Mouse (Mus musculus): Measurements from ENCODE around the gene Bag2. TPM values are rescaled to one million over a fixed set of nuclear protein-coding genes. Genes with fewer than 3 reads are reported as not detected.

Bag2 gene
- polyA plus RNA-seq, 2 experiments = 30.2 to 45.4 TPM

GRCm38 (mm10) chr1:33742903-33743302 lies 14.7 kb downstream of the Bag2 start:
- H3K9ac ChIP-seq (replicated peaks) = no peak overlapping the region
- ATAC-seq (ENCODE audit: insufficient read depth) (0 out of 2 replicates have a peak, but pooled peaks have one; percentile 43), DNase-seq (ENCODE audit: low read depth in 3 of 3, low spot score in 3 of 3) (no peak)

GRCm38 (mm10) chr1:33739302-33739701 lies 18.3 kb downstream of the Bag2 start:
- no peak for TF ChIP-seq EP300 (IDR thresholded peaks at IDR 0.05; ENCODE audit: low read depth)
- peak; percentile 97 for TF ChIP-seq CTCF (IDR thresholded peaks at IDR 0.05; ENCODE audit: low read depth)
- H3K36me3 ChIP-seq (replicated peaks; ENCODE audit: control insufficient read depth, insufficient read depth, low read depth) = peaks cover 2% of the 10 kb centered on the region

More at GRCm38 (mm10) chr1:33742903-33743302, 14.7 kb downstream of the Bag2 start:
- no peak overlapping the region for H3K27ac ChIP-seq
- H3K4me2 ChIP-seq (ENCODE audit: low read depth) = no peak overlapping the region
- no peak overlapping the region for H3K4me3 ChIP-seq (ENCODE audit: insufficient read depth in 1 of 2, low read depth in 2 of 2, low read length in 2 of 2)
- H3K9me3 ChIP-seq (ENCODE audit: control insufficient read depth, low read length) = no peaks in the 10 kb centered on the region
- WGBS (ENCODE audit: insufficient replicate concordance) = 17% methylated on average over 8 of the region's 8 CpGs
- H3K36me3 ChIP-seq (replicated peaks; ENCODE audit: control insufficient read depth, insufficient read depth, low read depth) = peaks cover 15% of the 10 kb centered on the region
- TF ChIP-seq EP300 (IDR thresholded peaks at IDR 0.05; ENCODE audit: low read depth) (no peak), CTCF (IDR thresholded peaks at IDR 0.05; ENCODE audit: low read depth) (peak; percentile 97)
- no peaks in the 10 kb centered on the region for H3K4me1 ChIP-seq (replicated peaks; ENCODE audit: control insufficient read depth in 2 of 2, insufficient read depth in 2 of 2, low read length in 1 of 2)
- no peaks in the 10 kb centered on the region for H3K27me3 ChIP-seq (ENCODE audit: control insufficient read depth, insufficient read depth, low read length)

GRCm38 (mm10) chr1:33738681-33739278 lies 18.8 kb downstream of the Bag2 start:
- 73% methylated on average over 11 of the region's 11 CpGs for WGBS (ENCODE audit: insufficient replicate concordance)
- no peak overlapping the region for H3K4me3 ChIP-seq (ENCODE audit: insufficient read depth in 1 of 2, low read depth in 2 of 2, low read length in 2 of 2)
- no peaks in the 10 kb centered on the region for H3K4me1 ChIP-seq (replicated peaks; ENCODE audit: control insufficient read depth in 2 of 2, insufficient read depth in 2 of 2, low read length in 1 of 2)
- H3K4me2 ChIP-seq (ENCODE audit: low read depth) = no peak overlapping the region
- no peak overlapping the region for H3K27ac ChIP-seq
- no peaks in the 10 kb centered on the region for H3K9me3 ChIP-seq (ENCODE audit: control insufficient read depth, low read length)
- no peaks in the 10 kb centered on the region for H3K27me3 ChIP-seq (ENCODE audit: control insufficient read depth, insufficient read depth, low read length)
- no peak overlapping the region for H3K9ac ChIP-seq (replicated peaks)
- TF ChIP-seq CTCF (IDR thresholded peaks at IDR 0.05; ENCODE audit: low read depth) = no peak
- no peak for TF ChIP-seq EP300 (IDR thresholded peaks at IDR 0.05; ENCODE audit: low read depth)
- 0 out of 2 replicates have a peak, but pooled peaks have one; percentile 11 for ATAC-seq (ENCODE audit: insufficient read depth)
- no peak for DNase-seq (ENCODE audit: low read depth in 3 of 3, low spot score in 3 of 3)
- H3K36me3 ChIP-seq (replicated peaks; ENCODE audit: control insufficient read depth, insufficient read depth, low read depth) = peaks cover 2% of the 10 kb centered on the region

More at GRCm38 (mm10) chr1:33739302-33739701, 18.3 kb downstream of the Bag2 start:
- no peak overlapping the region for H3K27ac ChIP-seq
- ATAC-seq (ENCODE audit: insufficient read depth) (peak; percentile 47; the same call in 1 of the 2 replicates), DNase-seq (ENCODE audit: low read depth in 3 of 3, low spot score in 3 of 3) (peak in 2 of 3 experiments; percentile 59 to 62)
- H3K9ac ChIP-seq (replicated peaks) = no peak overlapping the region
- WGBS (ENCODE audit: insufficient replicate concordance) = 36% methylated on average over 12 of the region's 12 CpGs
- no peak overlapping the region for H3K4me2 ChIP-seq (ENCODE audit: low read depth)
- no peaks in the 10 kb centered on the region for H3K9me3 ChIP-seq (ENCODE audit: control insufficient read depth, low read length)
- no peak overlapping the region for H3K4me3 ChIP-seq (ENCODE audit: insufficient read depth in 1 of 2, low read depth in 2 of 2, low read length in 2 of 2)
- no peaks in the 10 kb centered on the region for H3K27me3 ChIP-seq (ENCODE audit: control insufficient read depth, insufficient read depth, low read length)
- no peaks in the 10 kb centered on the region for H3K4me1 ChIP-seq (replicated peaks; ENCODE audit: control insufficient read depth in 2 of 2, insufficient read depth in 2 of 2, low read length in 1 of 2)

- H3K4me2 ChIP-seq (ENCODE audit: low read depth) = no peak overlapping the region
- DNase-seq (ENCODE audit: low read depth in 3 of 3, low spot score in 3 of 3) (no peak), ATAC-seq (ENCODE audit: insufficient read depth) (no peak)
- peaks cover 2% of the 10 kb centered on the region for H3K36me3 ChIP-seq (replicated peaks; ENCODE audit: control insufficient read depth, insufficient read depth, low read depth)
- no peaks in the 10 kb centered on the region for H3K4me1 ChIP-seq (replicated peaks; ENCODE audit: control insufficient read depth in 2 of 2, insufficient read depth in 2 of 2, low read length in 1 of 2)
- no peak for TF ChIP-seq EP300 (IDR thresholded peaks at IDR 0.05; ENCODE audit: low read depth)
- H3K27me3 ChIP-seq (ENCODE audit: control insufficient read depth, insufficient read depth, low read length) = no peaks in the 10 kb centered on the region
- no peak overlapping the region for H3K9ac ChIP-seq (replicated peaks)
- WGBS (ENCODE audit: insufficient replicate concordance) = 85% methylated on average over 11 of the region's 11 CpGs
- no peaks in the 10 kb centered on the region for H3K9me3 ChIP-seq (ENCODE audit: control insufficient read depth, low read length)
- H3K4me3 ChIP-seq (ENCODE audit: insufficient read depth in 1 of 2, low read depth in 2 of 2, low read length in 2 of 2) = no peak overlapping the region
- H3K27ac ChIP-seq = no peak overlapping the region
Observed at GRCm38 (mm10) chr1:33738281-33738680, 19.3 kb downstream of the Bag2 start.

GRCm38 (mm10) chr1:33734001-33734685 lies 23.5 kb downstream of the Bag2 start:
- no peaks in the 10 kb centered on the region for H3K27me3 ChIP-seq (ENCODE audit: control insufficient read depth, insufficient read depth, low read length)
- no peaks in the 10 kb centered on the region for H3K4me1 ChIP-seq (replicated peaks; ENCODE audit: control insufficient read depth in 2 of 2, insufficient read depth in 2 of 2, low read length in 1 of 2)
- H3K4me2 ChIP-seq (ENCODE audit: low read depth) = no peak overlapping the region
- H3K27ac ChIP-seq = no peak overlapping the region
- 64% methylated on average over 5 of the region's 5 CpGs for WGBS (ENCODE audit: insufficient replicate concordance)
- no peak overlapping the region for H3K9ac ChIP-seq (replicated peaks)
- H3K9me3 ChIP-seq (ENCODE audit: control insufficient read depth, low read length) = no peaks in the 10 kb centered on the region
- DNase-seq (ENCODE audit: low read depth in 3 of 3, low spot score in 3 of 3) (no peak), ATAC-seq (ENCODE audit: insufficient read depth) (peak; percentile 53; the same call in 1 of the 2 replicates)
- H3K36me3 ChIP-seq (replicated peaks; ENCODE audit: control insufficient read depth, insufficient read depth, low read depth) = no peaks in the 10 kb centered on the region; the same call in none of the 2 replicates
- TF ChIP-seq CTCF (IDR thresholded peaks at IDR 0.05; ENCODE audit: low read depth) (no peak), EP300 (IDR thresholded peaks at IDR 0.05; ENCODE audit: low read depth) (no peak)
- no peak overlapping the region for H3K4me3 ChIP-seq (ENCODE audit: insufficient read depth in 1 of 2, low read depth in 2 of 2, low read length in 2 of 2)
